Mouse (Mus musculus) heart, adult 18-20 months (tissue): ENCODE data around the gene Zfp541. TPM values are rescaled to one million over a fixed set of nuclear protein-coding genes. Genes with fewer than 3 reads are reported as not detected.

Experiments used
- DNase-seq, 2 experiments: peaks; one replicate each; pipeline ENCODE4 v3.0.0; 2021 to 2022; ENCODE audit warnings: mixed read lengths in 1 of 2
- total RNA-seq, 2 experiments: library from RNA; stranded (reverse); gene quantifications; 2 replicates each; pipeline ENCODE4 v1.2.3; 2021

Gene Zfp541
- total RNA-seq, 2 experiments from 2014 or later, result not detected

DNA sequence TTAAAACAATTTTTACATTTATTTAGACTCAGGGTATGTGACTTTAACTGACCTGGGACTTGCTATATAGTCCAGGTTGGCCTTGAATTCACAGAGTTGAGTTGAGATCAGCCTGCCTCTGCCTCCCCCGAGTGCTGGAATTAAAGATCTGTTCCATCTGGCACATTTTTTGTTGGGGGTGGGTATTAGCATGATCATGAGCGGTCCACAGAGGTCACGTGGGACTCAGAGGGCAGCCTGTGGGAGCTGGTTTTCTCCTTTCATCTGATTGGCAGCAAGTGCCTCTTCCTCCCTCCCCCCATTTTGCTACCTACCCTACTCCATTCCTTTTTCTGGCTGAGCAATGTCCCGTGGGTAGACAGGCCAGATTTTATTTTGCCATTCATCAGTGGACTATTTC is 19.0 kb downstream of the Zfp541 start:
- no peak for DNase-seq

DNA sequence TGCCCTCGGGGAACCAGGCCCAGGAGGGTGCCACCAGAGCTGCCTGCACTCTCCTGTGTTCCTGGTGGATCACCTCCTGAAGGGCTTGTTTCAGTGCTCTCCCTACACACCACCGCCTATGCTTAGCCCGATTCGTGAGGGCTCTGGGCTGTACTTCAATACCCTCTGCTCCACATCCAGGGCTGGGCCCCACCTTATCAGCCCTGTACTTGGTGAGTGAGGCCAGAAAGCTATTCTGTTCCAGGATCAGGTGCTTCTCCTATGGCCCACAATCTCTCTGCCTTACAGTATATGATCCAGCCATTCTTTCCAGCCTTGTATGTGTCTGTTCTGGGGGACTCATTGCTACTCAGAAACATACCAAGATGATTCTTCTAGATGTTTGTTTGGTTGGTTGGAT is 21.7 kb downstream of the Zfp541 start:
- no peak for DNase-seq

DNA sequence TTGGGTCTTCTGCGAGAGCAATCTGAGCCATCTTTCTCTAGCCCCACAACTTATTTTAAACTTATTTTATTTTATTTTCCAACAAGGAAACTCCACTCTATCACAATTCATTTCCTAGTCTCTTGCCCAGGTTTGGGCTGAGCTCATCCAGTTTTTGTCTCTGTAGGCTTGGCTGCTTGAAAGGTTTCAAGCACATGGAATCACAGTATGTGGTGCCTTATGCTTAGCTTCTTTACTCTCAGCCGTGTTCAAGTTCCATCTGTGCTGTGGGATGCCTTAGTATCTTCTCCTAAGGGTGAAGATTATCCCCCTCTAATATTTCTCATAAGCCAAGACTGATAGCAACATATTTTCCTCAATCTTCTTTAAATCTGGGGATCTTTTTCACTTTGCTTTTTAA is 26.0 kb downstream of the Zfp541 start:
- DNase-seq, result no peak

DNA sequence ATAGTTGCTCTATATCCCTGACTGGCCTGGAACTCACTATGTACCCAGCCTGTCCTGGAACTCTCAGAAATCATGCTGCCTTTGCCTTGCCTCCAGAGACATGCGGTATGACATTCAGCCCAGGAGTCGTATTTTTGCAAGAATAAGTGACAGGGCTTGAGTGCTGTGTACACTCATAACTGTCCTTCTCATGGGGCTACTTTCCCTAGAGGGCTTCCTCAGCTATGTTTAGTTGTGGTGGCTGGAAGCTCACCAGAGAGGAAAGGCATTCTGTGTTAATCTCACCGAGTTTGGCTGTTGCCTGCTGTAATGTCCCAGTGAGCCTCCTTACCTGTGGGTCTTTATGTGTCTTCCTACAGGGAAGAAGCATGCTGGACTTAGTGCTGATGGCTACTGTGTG is 33.0 kb downstream of the Zfp541 start:
- no peak for DNase-seq

DNA sequence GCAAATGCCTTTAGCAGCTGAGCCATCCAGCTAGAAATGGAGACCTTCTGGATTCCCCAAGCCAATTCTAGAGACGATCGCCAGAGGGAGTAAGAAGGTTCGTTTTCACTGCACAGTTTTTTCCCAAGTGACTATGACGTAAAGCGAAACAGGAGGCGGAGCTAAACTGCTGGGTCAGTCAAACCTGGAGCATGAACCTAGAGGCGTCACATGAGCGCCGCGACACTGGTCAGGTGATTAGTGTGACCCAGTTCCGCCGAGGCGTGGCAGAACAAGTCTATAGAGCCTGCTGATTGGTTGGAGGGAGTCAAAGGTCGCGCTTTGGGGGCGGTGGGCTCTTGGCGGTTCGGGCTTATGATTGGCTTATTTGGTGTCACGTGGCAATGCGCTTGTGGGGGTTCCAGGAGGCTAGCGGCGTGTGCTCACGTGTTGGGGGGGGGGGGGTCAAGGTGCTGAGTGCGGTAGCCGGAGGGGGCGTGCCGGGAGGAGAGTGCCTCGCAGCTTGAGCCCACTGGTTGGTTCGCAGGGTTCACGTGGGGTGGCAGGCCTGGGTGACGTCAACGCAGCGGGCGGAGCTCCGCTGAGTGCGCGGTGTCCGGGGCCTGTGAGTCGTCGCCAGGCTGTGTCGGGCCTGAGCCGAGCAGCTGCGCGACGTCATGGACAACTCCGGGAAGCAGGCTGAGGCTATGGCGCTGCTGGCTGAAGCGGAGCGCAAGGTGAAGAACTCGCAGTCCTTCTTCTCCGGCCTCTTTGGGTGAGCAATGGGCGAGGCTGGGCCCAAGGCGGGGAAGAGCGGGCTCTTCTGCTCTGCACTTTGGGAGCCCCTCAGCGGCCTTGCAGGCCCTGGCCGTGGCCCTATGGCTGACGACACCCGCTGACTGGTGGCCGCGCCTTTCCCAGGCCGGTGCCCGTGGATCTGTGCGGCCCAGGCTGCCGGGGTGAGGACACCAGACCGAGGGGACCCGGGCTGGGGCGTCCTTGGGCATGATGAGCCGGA is 36.7 kb downstream of the Zfp541 start, which contains the start of gene Napa:
Napa (plus strand) TSS at position 438 of the 997 bp plus-strand sequence.
- peak; percentile 99 to 100 for DNase-seq

DNA sequence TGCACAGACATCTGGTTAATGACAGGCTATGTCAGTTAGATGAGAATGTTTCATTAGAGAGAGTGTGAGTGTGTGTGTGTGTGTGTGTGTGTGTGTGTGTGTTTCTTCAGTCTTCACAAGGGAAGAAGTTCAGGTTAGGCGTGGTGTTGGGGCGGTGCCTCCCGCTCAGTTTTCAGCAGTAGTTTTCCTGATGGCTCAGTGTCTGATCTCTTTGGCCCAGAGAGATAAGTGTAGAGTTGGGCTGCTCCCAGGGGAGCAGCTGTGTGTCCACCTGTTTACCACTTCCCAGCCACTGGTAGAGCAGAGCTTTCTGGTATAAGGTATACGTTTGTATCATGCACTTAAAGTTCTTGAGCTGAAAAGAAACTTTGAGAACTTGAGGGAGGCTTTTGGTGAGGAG is 38.3 kb downstream of the Zfp541 start:
- no peak for DNase-seq

DNA sequence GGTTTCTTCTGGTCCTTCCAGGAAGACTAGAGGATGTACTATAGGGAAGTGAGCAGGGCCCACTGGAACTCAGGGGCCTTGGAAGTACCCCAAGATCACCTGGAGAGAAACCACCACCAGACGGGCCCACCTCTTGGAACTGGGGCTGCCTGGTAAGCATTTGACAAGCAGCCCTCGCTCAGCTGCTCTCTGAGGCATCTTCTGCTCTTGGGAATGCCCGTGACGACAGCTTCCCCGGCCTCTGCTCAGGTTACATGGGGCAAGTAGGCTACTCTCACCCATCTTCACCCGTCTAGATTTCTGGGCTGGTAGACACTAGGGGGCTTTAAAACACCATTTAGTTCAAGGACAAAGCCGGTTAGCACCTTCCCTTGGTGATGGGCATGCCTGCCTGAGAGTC is 39.5 kb downstream of the Zfp541 start:
- DNase-seq, result no peak

DNA sequence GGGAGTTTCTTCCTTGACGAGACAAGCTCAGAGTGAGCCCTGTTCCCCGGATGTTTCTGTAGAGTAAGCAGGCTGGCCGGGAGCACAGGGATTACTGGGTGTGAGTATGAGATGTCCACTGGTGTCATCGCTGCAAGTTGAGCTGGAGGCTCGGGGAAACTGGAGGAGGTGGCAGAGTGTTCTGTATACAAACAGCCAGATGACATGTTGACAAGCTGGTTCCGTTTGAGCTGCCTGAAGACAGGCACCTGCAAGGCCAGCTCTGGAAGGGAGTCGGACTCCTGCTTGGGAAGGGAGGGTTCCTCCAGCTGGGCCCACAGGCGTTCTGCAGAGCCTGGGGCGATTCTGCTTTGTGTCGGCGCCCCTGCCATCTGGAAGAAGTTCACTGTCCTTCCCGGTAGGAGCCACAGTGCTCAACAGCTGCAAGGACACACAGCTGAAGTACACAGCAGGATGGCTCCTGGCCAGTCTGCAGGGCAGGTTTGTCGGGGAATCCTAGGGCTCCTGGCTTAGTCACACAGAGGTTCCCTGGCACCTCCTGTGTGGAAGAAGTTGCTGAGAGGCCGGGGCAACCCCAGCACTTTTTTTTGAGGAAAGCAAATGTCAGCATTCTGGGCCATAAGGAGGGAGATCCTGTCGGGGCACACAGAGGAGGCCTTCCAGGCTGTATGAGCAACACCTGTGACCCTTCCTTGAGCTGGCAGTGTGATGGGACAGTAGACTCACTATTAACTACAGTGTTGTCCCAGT is 40.3 kb downstream of the Zfp541 start:
- no peak for DNase-seq

DNA sequence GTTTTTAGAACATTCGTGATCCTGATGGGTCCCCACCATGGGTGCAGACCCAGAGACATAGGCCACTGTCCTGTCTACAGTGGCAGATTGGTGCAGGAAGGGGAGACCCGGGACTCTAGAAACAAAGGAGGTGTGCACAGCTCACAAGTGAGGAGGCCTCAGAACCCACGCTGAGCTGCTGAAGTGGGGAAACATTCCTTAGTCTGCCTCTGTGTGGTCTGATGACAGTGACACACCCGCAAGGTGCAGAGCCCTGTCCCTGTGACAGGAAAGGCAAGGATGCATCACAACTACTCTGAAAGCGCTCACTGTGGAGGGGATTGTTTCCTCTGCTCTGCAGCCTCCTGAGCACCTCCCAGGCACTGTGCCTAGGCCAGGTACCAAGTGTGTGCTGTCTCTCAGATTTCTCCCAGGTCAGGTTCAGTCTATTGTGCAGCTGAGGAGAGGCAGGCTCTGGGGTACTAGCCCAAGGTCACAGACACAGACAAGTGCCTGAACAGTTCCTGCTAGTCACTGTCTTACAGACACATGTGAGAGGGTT is 41.1 kb downstream of the Zfp541 start:
- no peak for DNase-seq

DNA sequence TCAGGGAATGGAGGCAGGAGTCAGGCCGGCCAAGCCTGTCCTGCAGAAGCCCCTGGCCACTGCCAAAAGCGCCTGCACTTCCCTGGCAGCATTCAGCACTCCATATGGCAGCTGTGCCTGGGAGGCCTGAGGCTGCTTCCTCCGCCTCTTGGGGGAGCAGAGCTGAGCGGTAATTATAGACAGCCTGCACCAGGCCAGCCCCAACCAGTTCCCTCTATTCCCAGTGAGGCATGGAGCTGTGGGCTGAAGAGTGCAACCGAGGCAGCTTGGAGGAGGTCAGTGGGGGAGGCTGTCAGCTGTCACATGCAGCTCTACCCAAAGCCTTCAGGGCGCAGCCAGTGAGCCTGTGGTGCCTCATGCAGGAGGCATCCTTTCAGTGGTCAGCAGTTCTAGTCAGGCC is 42.1 kb downstream of the Zfp541 start:
- DNase-seq, result peak in 1 of 2 experiments; percentile 23

DNA sequence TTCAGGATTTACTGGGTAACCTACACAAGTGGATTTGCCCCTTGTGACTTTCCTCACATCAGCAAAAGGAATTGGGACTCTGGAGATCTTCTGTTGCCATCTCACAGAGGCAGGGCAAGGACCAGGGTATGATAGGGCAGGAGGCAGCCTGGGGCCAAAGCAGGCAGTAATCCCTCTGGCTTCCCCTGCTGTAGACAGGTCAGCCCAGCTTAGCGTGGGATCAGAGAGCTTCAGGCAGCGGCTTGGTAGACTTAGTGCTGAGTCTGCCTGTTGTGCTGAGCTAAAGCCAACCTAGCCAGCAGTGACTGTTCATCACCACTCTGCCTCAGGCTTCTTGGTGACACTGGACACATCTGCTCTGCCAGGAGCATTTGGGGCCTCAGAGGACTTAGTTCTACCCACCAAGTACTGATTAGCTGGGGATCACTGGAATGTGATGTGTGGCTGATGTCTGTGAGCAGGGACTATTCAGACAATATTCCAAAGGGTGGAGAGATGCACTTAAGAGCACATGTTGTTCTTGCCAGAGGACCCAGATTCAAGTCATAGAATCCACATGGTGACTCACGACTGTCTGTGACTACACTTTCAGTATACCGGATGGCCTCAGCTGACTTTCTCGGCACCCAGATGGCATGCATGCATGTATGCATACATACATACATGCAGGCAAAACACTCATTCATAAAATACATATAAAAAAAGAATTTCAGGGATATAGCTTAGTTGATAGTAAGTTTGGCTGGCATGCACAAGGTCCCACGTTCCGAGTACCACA is 43.2 kb downstream of the Zfp541 start:
- no peak for DNase-seq

DNA sequence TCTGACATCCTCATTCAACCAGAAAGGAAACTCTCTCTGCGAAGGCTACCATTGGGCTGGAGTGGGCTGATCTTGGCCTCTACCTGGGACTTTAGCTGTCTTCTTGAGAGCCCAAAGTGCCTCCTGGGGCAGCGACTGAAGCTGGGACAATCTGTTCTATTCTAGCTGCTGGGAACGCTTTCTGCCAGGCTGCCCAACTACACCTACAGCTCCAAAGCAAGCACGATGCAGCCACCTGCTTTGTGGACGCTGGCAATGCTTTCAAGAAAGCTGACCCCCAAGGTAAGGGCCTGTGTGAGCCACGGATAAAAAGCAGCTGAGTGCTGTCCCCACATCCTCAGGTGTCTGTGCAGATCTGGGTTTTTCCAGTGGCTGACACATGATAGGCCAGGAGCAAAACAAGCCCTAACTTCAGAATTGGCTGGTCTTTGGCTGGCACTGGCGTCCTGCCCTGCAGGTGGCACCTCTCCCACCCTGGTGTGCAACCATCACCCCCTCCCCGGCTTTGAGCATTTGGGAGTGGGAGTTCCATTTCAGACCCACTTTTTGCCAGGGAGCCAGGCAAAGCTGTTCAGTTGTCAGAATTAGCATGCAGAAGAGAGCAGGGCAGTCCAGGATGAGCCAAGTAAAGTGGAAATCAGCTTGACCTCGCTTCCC is 47.4 kb downstream of the Zfp541 start:
- no peak for DNase-seq

DNA sequence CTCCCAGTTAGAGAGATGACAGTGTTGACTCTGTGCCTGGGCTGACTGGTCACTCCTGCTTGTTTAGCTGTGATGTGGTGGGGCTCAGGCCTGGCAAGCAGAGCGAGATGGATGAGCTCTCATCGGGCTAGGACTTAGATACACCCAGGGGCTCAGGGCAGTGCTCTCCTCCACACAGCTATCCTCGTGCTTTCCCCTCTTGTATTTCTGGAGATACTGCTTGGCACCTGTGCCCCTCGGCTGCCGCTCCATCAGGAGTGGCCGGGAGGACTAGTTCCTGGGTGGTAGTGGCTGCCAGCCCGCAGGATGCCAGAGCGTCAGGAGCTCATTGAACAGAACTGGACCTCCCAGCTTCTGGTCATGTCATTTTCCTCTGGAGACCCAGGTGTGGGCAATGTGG is 48.5 kb downstream of the Zfp541 start:
- DNase-seq, result no peak

DNA sequence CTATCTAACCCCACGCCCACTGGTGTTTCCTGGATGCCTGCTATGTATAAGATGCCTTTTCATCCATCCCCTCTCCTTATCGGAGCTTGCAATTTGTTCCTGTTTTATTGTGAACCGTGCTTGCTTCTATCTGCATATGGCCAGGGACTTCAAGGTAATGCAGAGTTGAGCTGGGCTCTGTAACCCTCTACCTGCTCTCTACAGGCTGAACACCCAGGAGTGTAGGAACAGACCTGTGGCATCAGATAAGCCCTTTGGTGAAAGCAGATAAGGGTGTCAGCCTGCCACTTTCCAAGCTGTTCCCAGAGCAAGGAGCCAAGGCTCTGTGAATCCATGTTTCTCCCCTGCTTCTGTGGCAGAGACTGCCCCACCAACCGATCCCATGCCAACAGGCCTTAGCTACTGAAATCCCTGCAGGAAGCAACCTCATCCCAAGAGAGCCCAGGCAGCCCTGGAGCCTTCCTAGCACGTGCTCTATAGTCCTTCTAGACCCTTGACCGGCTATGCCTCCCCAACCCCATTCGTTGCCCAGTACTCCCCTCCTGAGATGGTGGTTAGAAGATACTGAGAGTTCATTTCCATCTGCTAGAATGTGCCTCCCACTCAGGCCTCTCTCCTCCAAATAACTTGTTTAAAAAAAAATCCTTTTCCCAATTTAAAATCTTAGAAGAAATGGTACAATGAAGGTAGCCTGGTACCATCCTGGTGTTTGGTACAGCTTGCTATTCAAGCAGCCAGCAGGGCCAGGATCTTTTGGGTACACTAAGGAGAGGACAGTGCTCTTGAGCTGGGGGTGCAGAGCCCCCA is 49.9 kb downstream of the Zfp541 start:
- no peak for DNase-seq

DNA sequence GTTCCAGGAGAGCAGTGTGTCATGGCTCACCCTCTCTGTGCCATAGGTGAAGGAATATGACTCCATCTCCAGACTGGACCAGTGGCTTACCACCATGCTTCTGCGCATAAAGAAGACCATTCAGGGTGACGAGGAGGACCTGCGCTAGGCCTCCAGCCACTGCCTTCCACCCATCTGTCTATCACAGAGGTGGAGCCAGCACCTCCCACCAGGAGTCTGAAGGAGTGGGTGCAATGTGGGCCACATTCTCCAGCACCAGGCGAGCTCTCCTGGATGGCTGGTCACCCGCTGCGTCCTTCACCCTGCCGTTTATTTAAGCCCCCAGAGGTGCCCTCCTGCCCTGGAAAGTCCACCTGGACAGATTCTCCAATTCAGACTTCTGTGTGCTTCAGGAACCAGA is 54.8 kb downstream of the Zfp541 start:
- DNase-seq, result no peak

DNA sequence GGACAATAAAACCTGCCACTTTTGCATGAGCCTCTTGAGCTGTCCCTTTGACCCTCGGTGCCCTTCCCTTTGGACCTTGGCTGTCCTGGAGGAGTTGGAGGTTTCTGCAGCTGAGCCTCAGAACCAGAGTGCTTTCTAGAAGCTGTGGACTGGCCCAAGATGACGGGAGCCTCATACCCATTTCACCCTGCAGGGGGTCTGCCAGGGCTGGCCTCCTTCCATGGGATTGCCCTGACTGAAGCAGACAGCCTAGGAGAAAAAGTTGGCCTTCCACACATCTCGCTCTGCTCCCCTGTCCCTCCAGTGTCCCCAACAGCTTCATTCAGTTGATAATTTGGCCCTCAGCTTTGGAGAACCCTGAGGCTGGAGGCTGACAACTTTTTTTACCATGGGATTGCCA is 55.5 kb downstream of the Zfp541 start:
- no peak for DNase-seq

DNA sequence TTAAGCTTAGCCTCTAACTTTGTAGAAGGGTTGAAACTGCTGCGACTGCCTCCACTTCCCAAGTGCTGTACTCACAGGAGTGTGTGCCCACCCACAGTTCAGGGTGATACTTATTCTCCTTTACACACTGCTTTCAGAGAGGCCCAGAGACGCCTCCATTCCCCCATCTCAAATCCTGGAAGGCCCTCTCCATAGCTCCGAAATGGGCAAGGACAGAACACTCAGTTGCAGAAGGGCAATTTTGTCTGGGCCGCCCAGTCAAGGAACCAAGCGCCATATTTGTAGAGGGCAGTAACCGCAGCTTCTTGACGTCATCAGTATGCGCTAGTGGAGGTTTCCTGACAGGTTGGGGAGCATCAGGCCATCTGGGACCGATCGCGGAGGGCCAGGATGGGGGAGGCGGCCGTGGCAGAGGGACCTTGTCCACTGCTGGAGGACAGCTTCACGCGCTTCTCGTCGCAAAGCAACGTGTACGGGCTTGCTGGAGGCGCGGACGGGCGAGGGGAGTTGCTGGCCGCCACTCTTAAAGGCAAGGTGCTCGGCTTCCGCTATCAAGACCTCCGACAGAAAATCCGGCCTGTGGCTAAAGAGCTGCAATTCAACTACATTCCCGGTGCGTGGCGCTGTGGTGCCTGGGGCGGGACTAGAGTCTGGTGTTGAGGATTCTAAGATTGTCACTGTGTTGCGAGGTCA is 58.1 kb downstream of the Zfp541 start, which contains the start of gene Kptn:
Kptn (plus strand) TSS at position 327 of the 693 bp plus-strand sequence.
- peak; percentile 91 to 97 for DNase-seq

DNA sequence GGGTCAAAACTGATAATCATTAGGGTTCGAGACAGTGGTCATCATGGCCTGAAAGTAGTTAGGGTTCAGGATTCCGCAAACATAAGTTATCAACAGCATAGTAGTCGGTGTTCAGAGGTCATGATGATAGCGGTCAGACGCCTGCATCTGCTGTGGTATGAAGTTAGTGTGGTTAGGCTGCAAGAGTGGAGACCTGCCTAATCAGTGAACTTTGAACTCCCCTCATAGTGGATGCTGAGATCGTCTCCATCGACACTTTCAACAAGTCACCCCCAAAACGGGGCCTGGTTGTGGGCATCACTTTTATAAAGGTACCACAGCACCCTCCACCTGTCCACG is 58.6 kb downstream of the Zfp541 start:
- DNase-seq, result no peak

DNA sequence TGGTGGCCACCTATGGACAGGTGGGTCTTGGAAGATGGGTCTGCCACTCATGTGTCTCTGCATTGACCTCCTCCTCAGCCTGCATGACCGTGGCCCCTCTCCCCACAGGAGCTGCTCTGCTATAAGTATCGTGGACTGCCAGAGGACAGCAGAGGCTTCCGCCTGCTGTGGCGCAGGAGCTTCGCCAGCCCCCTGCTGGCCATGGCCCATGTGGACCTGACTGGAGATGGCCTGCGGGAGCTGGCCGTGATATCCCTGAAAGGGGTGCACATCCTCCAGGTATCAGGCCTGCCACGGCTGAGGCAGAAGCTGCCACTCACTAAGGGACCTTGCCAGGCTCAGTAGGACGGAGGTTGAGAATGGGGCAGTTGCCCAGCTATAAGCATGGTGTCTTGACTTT is 64.2 kb downstream of the Zfp541 start:
- no peak for DNase-seq

DNA sequence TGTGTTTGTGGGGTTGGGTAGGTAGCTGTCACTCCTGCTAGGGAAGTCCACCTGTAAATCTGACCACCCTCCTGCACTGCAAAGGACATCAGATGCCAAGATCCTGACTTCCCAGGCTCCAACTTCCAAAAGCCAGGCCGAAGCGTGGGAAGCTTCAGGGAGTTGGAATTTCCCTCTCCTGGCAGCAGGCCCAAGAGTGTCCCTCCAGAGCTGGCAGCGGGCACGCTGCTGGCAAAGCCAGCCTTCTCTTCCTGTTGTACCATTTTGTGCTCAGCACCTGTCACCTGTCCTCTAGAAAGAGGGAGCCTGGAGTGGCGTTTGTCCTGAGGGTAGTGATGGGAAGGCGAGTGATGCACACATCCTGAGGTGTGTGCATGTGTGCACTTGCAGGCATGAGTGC is 66.7 kb downstream of the Zfp541 start:
- no peak for DNase-seq
